9 mouse cellular contexts compared by ENCODE assay signal in genomic region chr15:88651019-88651418, GRCm38 (mm10). TPM values are rescaled to one million over a fixed set of nuclear protein-coding genes. Genes with fewer than 3 reads are reported as not detected.
DNase-seq lines count a peak whose midpoint lies in the region; ATAC-seq and TF ChIP-seq lines count a peak whose summit lies in the region.
"Had no signal": no experiment of that assay in that cellular context is flagged by ENCODE, and none has a peak within 500 bp of the region (broad histone marks: within the 10 kb centered on the region; RNA-seq: fewer than 3 reads in every experiment).

No protein-coding gene starts in this region.

- ATAC-seq in monocyte, adult 5-6 weeks (replicated peaks; ENCODE audit: insufficient number of reproducible peaks, low FRiP score, low TSS enrichment, poor library complexity, severe bottlenecking) = no peak

- intact Hi-C loops in gastrocnemius, postnatal 14 days (cut with DNase I; ENCODE audit: low total_unique reads) = no loop called here

- no peak overlapping the region for H3K4me3 ChIP-seq in ES-Bruce4 (ENCODE audit: low read depth, low read length)
- H3K4me3 ChIP-seq in layer of hippocampus, adult 2 months = no peak overlapping the region

- TF ChIP-seq CTCF in ES-Bruce4 (IDR thresholded peaks at IDR 0.05; ENCODE audit: low read depth, low read length) = peak; percentile 94
- TF ChIP-seq CTCF in layer of hippocampus, adult 2 months (conservative IDR thresholded peaks at IDR 0.05) = peak; percentile 97

- H3K4me1 ChIP-seq in ES-Bruce4 (ENCODE audit: control insufficient read depth, insufficient read depth, low read length) = no peaks in the 10 kb centered on the region

- no peak overlapping the region for H3K9ac ChIP-seq in ES-Bruce4 (ENCODE audit: low read depth, poor library complexity, severe bottlenecking)

- no peak for TF ChIP-seq EP300 in ES-Bruce4 (IDR thresholded peaks at IDR 0.05; ENCODE audit: insufficient read depth, low read depth, low read length)

- H3K9me3 ChIP-seq in ES-Bruce4 (replicated peaks; ENCODE audit: control insufficient read depth, insufficient read depth, low read length, poor library complexity, severe bottlenecking) = no peaks in the 10 kb centered on the region

- no peak for TF ChIP-seq POLR2A in ES-Bruce4 (IDR thresholded peaks at IDR 0.05; ENCODE audit: insufficient read depth, low read length)

- no peak overlapping the region for H3K27ac ChIP-seq in ES-Bruce4 (ENCODE audit: insufficient read depth, low read length)
- no peak overlapping the region for H3K27ac ChIP-seq in layer of hippocampus, adult 2 months

- H3K27me3 ChIP-seq in ES-Bruce4 (ENCODE audit: control insufficient read depth, insufficient read depth, low read length, poor library complexity, severe bottlenecking) = no peaks in the 10 kb centered on the region

- DNase-seq in adrenal gland, adult (ENCODE audit: inconsistent age in 2 of 2, low spot score in 1 of 2) = peak; percentile 43 to 82
- DNase-seq in cerebellum, postnatal 4 days (ENCODE audit: low spot score in 2 of 2) = peak; percentile 72 to 90
- peak; percentile 27 for DNase-seq in gastrocnemius, postnatal 14 days
- DNase-seq in layer of hippocampus, adult 2 months (ENCODE audit: low spot score in 2 of 2) = peak; percentile 70 to 86
- peak; percentile 57 for DNase-seq in lung, postnatal 10 days
- peak; percentile 69 for DNase-seq in right cerebral cortex, adult 18-20 months

- H3K36me3 ChIP-seq in ES-Bruce4 (ENCODE audit: control insufficient read depth, insufficient read depth, low read length, poor library complexity, severe bottlenecking) = no peaks in the 10 kb centered on the region

RNA-seq across cellular contexts. Expression of gene Zdhhc25, which starts 50.9 kb away (rescaled TPM):
- not detected in 2 replicates for polyA plus RNA-seq in ES-Bruce4 (2011; ENCODE audit: insufficient read depth, insufficient read length, low read depth, missing spikeins)
- total RNA-seq in gastrocnemius, postnatal 14 days (2021) = not detected
- not detected for total RNA-seq in layer of hippocampus, adult 2 months (2021)
- not detected in 3 replicates for total RNA-seq in monocyte, adult 5-6 weeks (2017)
- polyA plus RNA-seq: heart, embryonic 16.5 days had no signal

Comparison
In these comparisons a context has a peak if more than half of its experiments do, and no peak if none do; other contexts are left out.
1. DNase-seq: peak in every context shown above with its lines; median percentile 81 in cerebellum, postnatal 4 days; 78 in layer of hippocampus, adult 2 months; 69 in right cerebral cortex, adult 18-20 months; 62 in adrenal gland, adult; 57 in lung, postnatal 10 days; 27 in gastrocnemius, postnatal 14 days.